Mouse (Mus musculus) CH12.LX (cell line): Measurements from ENCODE around the gene Pde4b. TPM values are rescaled to one million over a fixed set of nuclear protein-coding genes. Genes with fewer than 3 reads are reported as not detected.

ENCODE experiments used
- DNase-seq: peaks from one replicate; pipeline ENCODE4 v3.0.0-alpha.2; 2013; ENCODE audit errors: extremely low read depth
- H3K27ac ChIP-seq: 2 replicates; pipeline ENCODE4 v1.5.1; 2012; ENCODE audit warnings: low read depth, mild to moderate bottlenecking, control low read depth, moderate library complexity; ENCODE audit not compliant: insufficient read depth
- H3K27me3 ChIP-seq: replicated peaks from 2 replicates; pipeline ENCODE3; 2012; ENCODE audit warnings: inconsistent platforms
- H3K36me3 ChIP-seq, 2 experiments: replicated peaks in 1 of 2; 2 replicates each; pipeline versions ENCODE3 to v1.6.1; 2012; ENCODE audit warnings: inconsistent platforms in 1 of 2, low read length in 1 of 2, mild to moderate bottlenecking in 1 of 2, mixed read lengths in 1 of 2, moderate library complexity in 1 of 2; ENCODE audit not compliant: control insufficient read depth in 1 of 2, insufficient read depth in 1 of 2
- H3K4me1 ChIP-seq, 2 experiments: 2 replicates each; pipeline ENCODE4 v1.6.1; 2012; ENCODE audit warnings: inconsistent platforms in 1 of 2, moderate library complexity in 1 of 2; ENCODE audit not compliant: insufficient read depth in 2 of 2, control insufficient read depth in 1 of 2
- H3K4me2 ChIP-seq: 2 replicates; pipeline ENCODE4 v1.6.1; 2012; ENCODE audit warnings: low read depth, mild to moderate bottlenecking, control low read depth; ENCODE audit not compliant: poor library complexity, insufficient read depth, severe bottlenecking
- H3K4me3 ChIP-seq, 3 experiments: fragments of 150-350 bp in 1 of 3; sonication (generic) in 1 of 3; replicated peaks in 1 of 3; 2 replicates each; pipeline versions ENCODE3 to v1.5.1; 2011 to 2012; ENCODE audit warnings: low read depth in 2 of 3, low read length in 2 of 3, mild to moderate bottlenecking in 2 of 3, moderate library complexity in 2 of 3, control low read depth in 1 of 3, improper control_type of control experiment in 1 of 3, inconsistent platforms in 1 of 3, mixed read lengths in 1 of 3; ENCODE audit not compliant: poor library complexity in 1 of 3
- H3K79me2 ChIP-seq: replicated peaks from 2 replicates; pipeline ENCODE4 v1.6.1; 2012; ENCODE audit warnings: mild to moderate bottlenecking, moderate library complexity; ENCODE audit not compliant: control insufficient read depth, poor library complexity, insufficient read depth, severe bottlenecking; ENCODE audit errors: extremely low read depth
- H3K9ac ChIP-seq: 2 replicates; pipeline ENCODE4 v1.6.1; 2012; ENCODE audit warnings: low read depth, mild to moderate bottlenecking, control low read depth, moderate library complexity; ENCODE audit not compliant: insufficient read depth
- H3K9me3 ChIP-seq: replicated peaks from 2 replicates; pipeline ENCODE3; 2012; ENCODE audit warnings: low read length, inconsistent platforms, mixed read lengths
- BHLHE40 ChIP-seq: IDR thresholded peaks from 2 replicates; pipeline ENCODE4 v1.6.1; 2011; ENCODE audit warnings: mild to moderate bottlenecking, low read depth, low read length, improper control_type of control experiment
- CHD2 ChIP-seq: IDR thresholded peaks from 2 replicates; pipeline ENCODE4 v1.6.1; 2011; ENCODE audit warnings: low read length, improper control_type of control experiment
- CTCF ChIP-seq, 2 experiments: IDR thresholded peaks in 1 of 2; conservative IDR thresholded peaks in 1 of 2; 2 replicates each; pipeline ENCODE4 v1.5.1; 2011 to 2012; ENCODE audit warnings: low read depth in 2 of 2, low read length in 2 of 2, improper control_type of control experiment in 1 of 2, inconsistent platforms in 1 of 2, mild to moderate bottlenecking in 1 of 2, moderate library complexity in 1 of 2
- E2F4 ChIP-seq: IDR thresholded peaks from 2 replicates; pipeline ENCODE4 v1.6.1; 2011; ENCODE audit warnings: low read depth, low read length, improper control_type of control experiment; ENCODE audit not compliant: insufficient replicate concordance
- ELF1 ChIP-seq: IDR thresholded peaks from 2 replicates; pipeline ENCODE4 v1.6.1; 2014; ENCODE audit warnings: low read depth, mild to moderate bottlenecking, inconsistent platforms, low read length, improper control_type of control experiment
- EP300 ChIP-seq: IDR thresholded peaks from 2 replicates; pipeline ENCODE4 v1.6.1; 2011; ENCODE audit warnings: low read length, improper control_type of control experiment
- HCFC1 ChIP-seq: IDR thresholded peaks from 2 replicates; pipeline ENCODE4 v1.6.1; 2012; ENCODE audit warnings: low read depth, mild to moderate bottlenecking, inconsistent platforms, low read length, improper control_type of control experiment
- IRF4 ChIP-seq: IDR thresholded peaks from 2 replicates; pipeline ENCODE4 v1.6.1; 2014; ENCODE audit warnings: low read depth, mild to moderate bottlenecking, inconsistent platforms, low read length, improper control_type of control experiment
- JUN ChIP-seq: IDR thresholded peaks from 2 replicates; pipeline ENCODE4 v1.6.1; 2011; ENCODE audit warnings: low read depth, mild to moderate bottlenecking, low read length, improper control_type of control experiment, moderate library complexity; ENCODE audit not compliant: insufficient read depth
- JUND ChIP-seq: conservative IDR thresholded peaks from 2 replicates; pipeline ENCODE4 v1.6.1; 2011; ENCODE audit warnings: low read depth, low read length, improper control_type of control experiment
- KAT2A ChIP-seq: IDR thresholded peaks from 2 replicates; pipeline ENCODE4 v1.6.1; 2012; ENCODE audit warnings: low read length, improper control_type of control experiment, inconsistent platforms; ENCODE audit not compliant: insufficient replicate concordance
- MAFK ChIP-seq: IDR thresholded peaks from 2 replicates; pipeline ENCODE4 v1.6.1; 2011; ENCODE audit warnings: low read length, improper control_type of control experiment; ENCODE audit not compliant: insufficient replicate concordance
- MAZ ChIP-seq: IDR thresholded peaks from 2 replicates; pipeline ENCODE4 v1.6.1; 2012; ENCODE audit warnings: low read depth, mild to moderate bottlenecking, inconsistent platforms, low read length, improper control_type of control experiment, moderate library complexity
- MEF2A ChIP-seq: IDR thresholded peaks from 2 replicates; pipeline ENCODE4 v1.6.1; 2014; ENCODE audit warnings: low read depth, mild to moderate bottlenecking, inconsistent platforms, low read length, improper control_type of control experiment, borderline replicate concordance
- MXI1 ChIP-seq: IDR thresholded peaks from 2 replicates; pipeline ENCODE4 v1.6.1; 2011; ENCODE audit warnings: mild to moderate bottlenecking, low read depth, low read length, improper control_type of control experiment
- MYC ChIP-seq: IDR thresholded peaks from 2 replicates; pipeline ENCODE4 v1.6.1; 2011; ENCODE audit warnings: low read depth, mild to moderate bottlenecking, improper control_type of control experiment, low read length
- POLR2A ChIP-seq: IDR thresholded peaks from 2 replicates; pipeline ENCODE4 v1.6.1; 2011; ENCODE audit warnings: low read depth, mild to moderate bottlenecking, improper control_type of control experiment, low read length
- POLR2AphosphoS2 ChIP-seq: IDR thresholded peaks from 2 replicates; pipeline ENCODE4 v1.6.1; 2011; ENCODE audit warnings: low read depth, low read length, improper control_type of control experiment
- RCOR1 ChIP-seq: conservative IDR thresholded peaks from 2 replicates; pipeline ENCODE4 v1.6.1; 2012; ENCODE audit warnings: low read depth, mild to moderate bottlenecking, inconsistent platforms, low read length, improper control_type of control experiment
- SIN3A ChIP-seq: IDR thresholded peaks from 2 replicates; pipeline ENCODE4 v1.6.1; 2012; ENCODE audit warnings: low read length, improper control_type of control experiment, inconsistent platforms
- SMC3 ChIP-seq: IDR thresholded peaks from 2 replicates; pipeline ENCODE4 v1.6.1; 2011; ENCODE audit warnings: low read depth, low read length, improper control_type of control experiment
- TBP ChIP-seq: conservative IDR thresholded peaks from 2 replicates; pipeline ENCODE4 v1.6.1; 2011; ENCODE audit warnings: low read depth, low read length, improper control_type of control experiment
- TCF12 ChIP-seq: IDR thresholded peaks from 2 replicates; pipeline ENCODE4 v1.6.1; 2014; ENCODE audit warnings: low read depth, mild to moderate bottlenecking, inconsistent platforms, low read length, improper control_type of control experiment
- ZKSCAN1 ChIP-seq: IDR thresholded peaks from 2 replicates; pipeline ENCODE4 v1.6.1; 2012; ENCODE audit warnings: low read depth, inconsistent platforms, low read length, improper control_type of control experiment, borderline replicate concordance
- ZMIZ1 ChIP-seq: IDR thresholded peaks from 2 replicates; pipeline ENCODE4 v1.6.1; 2012; ENCODE audit warnings: low read depth, mild to moderate bottlenecking, inconsistent platforms, low read length, improper control_type of control experiment
- ZNF384 ChIP-seq: IDR thresholded peaks from 2 replicates; pipeline ENCODE4 v1.6.1; 2012; ENCODE audit warnings: low read depth, low read length, improper control_type of control experiment, inconsistent platforms
- dilution Hi-C: fragments of 300-500 bp; cut with MboI; formaldehyde crosslinking; loops from 2 replicates; pipeline ENCODE4 v1.14.3; 2020; ENCODE audit warnings: low sequenced_read_pairs; ENCODE audit not compliant: extremely low pct_unique_long_range_greater_than_20kb, extremely low pct_ligation_motif_present
- in situ Hi-C: fragments of 300-500 bp; cut with MboI; formaldehyde crosslinking; loops from 3 replicates; pipeline ENCODE4 v1.14.3; 2019; ENCODE audit warnings: low sequenced_read_pairs, low pct_ligation_motif_present, low pct_unique_long_range_greater_than_20kb, mixed read lengths
- polyA plus RNA-seq: library from polyadenylated mRNA; unstranded; fragments of >175 nt; gene quantifications from 2 replicates; pipeline ENCODE4 v1.2.1, GENCODE M21; 2012; ENCODE audit warnings: low read depth; ENCODE audit not compliant: insufficient read length
- total RNA-seq, 2 experiments: library from RNA; depleted of rRNA; stranded (reverse); fragments of 300-350 nt in 1 of 2; fragments of >200 nt in 1 of 2; gene quantifications; 2 replicates each; pipeline ENCODE4 v1.2.3; 2012 to 2014

The Pde4b gene
- total and polyA plus RNA-seq, 3 experiments, result 9.6 to 24.2 (median 21.8) TPM

DNA sequence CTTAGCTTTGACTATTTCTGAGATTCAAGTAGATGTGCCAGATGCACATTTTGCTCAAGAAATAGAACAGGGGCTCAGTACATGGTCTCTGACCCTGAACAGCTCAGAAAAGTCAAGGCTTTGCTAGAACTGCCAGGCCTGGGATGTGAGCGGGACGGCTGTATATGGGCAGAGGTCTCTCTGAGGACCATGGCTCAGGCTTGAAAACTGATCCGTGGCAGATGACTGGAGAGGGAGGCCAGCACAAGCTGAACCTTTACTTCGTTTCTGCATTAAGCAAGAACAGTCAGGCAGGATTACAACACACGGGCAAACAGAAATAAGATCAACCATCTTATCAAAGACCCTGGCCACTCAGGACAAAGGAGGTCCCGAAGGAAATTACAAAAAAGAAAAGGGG is 422.7 kb downstream of the Pde4b start:
- in situ Hi-C loops (no loop called here), dilution Hi-C loops (no loop called here)
- Histone ChIP-seq H3K36me3 (no peaks in the 10 kb centered on the region), H3K27me3 (no peaks in the 10 kb centered on the region), H3K9ac (no peak overlapping the region), H3K79me2 (no peaks in the 10 kb centered on the region), H3K4me3 (no peak overlapping the region), H3K4me2 (no peak overlapping the region), H3K9me3 (peaks cover 7% of the 10 kb centered on the region), H3K4me1 (peaks cover 28 to 44% of the 10 kb centered on the region in 2 experiments), H3K27ac (no peak overlapping the region)
- no peak for DNase-seq
- TF ChIP-seq ZMIZ1 (no peak), RCOR1 (no peak), KAT2A (no peak), JUND (no peak), JUN (no peak), MYC (no peak), ZKSCAN1 (no peak), POLR2A (no peak), E2F4 (no peak), SIN3A (no peak), MXI1 (no peak), MAFK (no peak), MAZ (no peak), CTCF (conservative IDR thresholded peaks at IDR 0.05 in 1 of 2, IDR thresholded peaks at IDR 0.05 in 1 of 2; ENCODE audit: low read depth in 2 of 2, low read length in 2 of 2) (no peak), POLR2AphosphoS2 (no peak), TBP (no peak)

DNA sequence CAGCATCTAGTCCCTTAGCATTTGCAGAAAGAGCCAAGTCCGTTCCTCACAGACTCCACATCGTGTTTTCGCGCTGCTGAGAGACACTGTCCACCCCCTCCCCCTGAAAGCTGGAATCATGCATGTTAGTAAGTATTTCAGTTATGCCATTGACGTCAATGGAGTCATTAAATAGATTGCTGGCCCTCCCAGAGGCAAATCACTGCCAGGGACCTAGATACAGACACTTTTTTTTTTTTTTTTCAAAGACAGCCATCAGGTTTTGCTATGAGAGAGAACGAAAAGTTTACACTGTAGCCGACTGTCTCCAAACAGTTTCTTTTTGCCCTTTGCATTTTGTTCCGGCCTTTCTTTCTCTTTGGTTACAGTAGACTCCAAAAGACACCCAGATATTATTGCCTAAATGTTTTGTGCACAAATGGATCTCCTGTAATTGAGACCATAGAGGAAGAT is 423.6 kb downstream of the Pde4b start:
- H3K27me3 ChIP-seq, result no peaks in the 10 kb centered on the region
- peaks cover 20 to 40% of the 10 kb centered on the region in 2 experiments for H3K4me1 ChIP-seq
- peaks cover 13% of the 10 kb centered on the region for H3K9me3 ChIP-seq
- H3K9ac ChIP-seq, result peak overlapping the region; percentile 68
- no peak for DNase-seq
- no peaks in the 10 kb centered on the region for H3K79me2 ChIP-seq
- in situ Hi-C loops (no loop called here), dilution Hi-C loops (no loop called here)
- TF ChIP-seq KAT2A (no peak), JUN (0 out of 2 replicates have a peak, but pooled peaks have one; percentile 7), HCFC1 (peak; percentile 38; the same call in 1 of the 2 replicates), MEF2A (peak; percentile 75), ZNF384 (peak; percentile 96), ELF1 (0 out of 2 replicates have a peak, but pooled peaks have one; percentile 17), IRF4 (peak; percentile 59), EP300 (0 out of 2 replicates have a peak, but pooled peaks have one; percentile 9), JUND (0 out of 2 replicates have a peak, but pooled peaks have one; percentile 5), SIN3A (peak; percentile 85), MYC (no peak), MAZ (peak; percentile 92), TCF12 (peak; percentile 75), BHLHE40 (peak; percentile 63), MAFK (no peak), SMC3 (no peak), CHD2 (peak; percentile 71; the same call in 1 of the 2 replicates)
- H3K36me3 ChIP-seq, result no peaks in the 10 kb centered on the region
- H3K4me3 ChIP-seq, result peak overlapping the region in 1 of 3 experiments; percentile 3
- peak overlapping the region; percentile 37; the same call in 1 of the 2 replicates for H3K27ac ChIP-seq
- peak overlapping the region; percentile 48 for H3K4me2 ChIP-seq
